Mouse (Mus musculus) intestine, embryonic 16.5 days (tissue): ENCODE results near the gene Gigyf1. TPM values are rescaled to one million over a fixed set of nuclear protein-coding genes. Genes with fewer than 3 reads are reported as not detected.

Experiments
- ATAC-seq: fragments of 200-750 bp; cut with Nextera tagmentation; 2 replicates; pipeline ENCODE4 v1.8.0; 2017; ENCODE audit warnings: moderate TSS enrichment, moderate library complexity
- H3K27ac ChIP-seq: fragments of 300-500 bp; sonication (generic); 2 replicates; pipeline ENCODE4 v1.5.1; 2014; ENCODE audit warnings: mild to moderate bottlenecking, low read length
- H3K27me3 ChIP-seq: fragments of 300-500 bp; sonication (generic); replicated peaks from 2 replicates; pipeline ENCODE4 v1.6.1; 2014; ENCODE audit warnings: low read length, control low read depth, mixed read lengths; ENCODE audit not compliant: control insufficient read depth, insufficient read depth
- H3K36me3 ChIP-seq: fragments of 300-500 bp; sonication (generic); 2 replicates; pipeline ENCODE4 v1.6.1; 2014; ENCODE audit warnings: low read length, control low read depth; ENCODE audit not compliant: control insufficient read depth, insufficient read depth
- H3K4me1 ChIP-seq: fragments of 300-500 bp; sonication (generic); 2 replicates; pipeline ENCODE4 v1.6.1; 2014; ENCODE audit warnings: low read length, control low read depth, mixed read lengths; ENCODE audit not compliant: control insufficient read depth, insufficient read depth
- H3K4me2 ChIP-seq: fragments of 300-500 bp; sonication (generic); 2 replicates; pipeline ENCODE4 v1.6.1; 2014; ENCODE audit warnings: low read depth, low read length, control low read depth
- H3K4me3 ChIP-seq: fragments of 300-500 bp; sonication (generic); 2 replicates; pipeline ENCODE4 v1.5.1; 2014; ENCODE audit warnings: mild to moderate bottlenecking, low read length
- H3K9ac ChIP-seq: fragments of 300-500 bp; sonication (generic); 2 replicates; pipeline ENCODE4 v1.6.1; 2014; ENCODE audit warnings: low read depth, low read length
- H3K9me3 ChIP-seq: fragments of 300-500 bp; sonication (generic); 2 replicates; pipeline ENCODE4 v1.6.1; 2016; ENCODE audit warnings: low read length, control low read depth; ENCODE audit not compliant: control insufficient read depth
- WGBS: fragments of 180-500 bp; shearing (Covaris S2); extraction: QIAGEN DNeasy Blood & Tissue Kit; methylation state at CpG from one replicate; pipeline ENCODE4 v1.1.7; 2014; 5-methylcytosine and 5-hydroxymethylcytosine counted together
- polyA plus RNA-seq: library from polyadenylated mRNA; unstranded; fragments of >200 nt; fragmentation: Nextera tagmentation; extraction: Ambion mirVana; gene quantifications from 2 replicates; pipeline ENCODE4 v1.2.1, GENCODE M21; 2015

The Gigyf1 gene
- polyA plus RNA-seq, 1 experiment from 2014 or later = 7.4 TPM

GRCm38 (mm10) chr5:137524671-137525070 lies 6.3 kb downstream of the Gigyf1 start:
- H3K4me3 ChIP-seq = no peak overlapping the region
- H3K9ac ChIP-seq = no peak overlapping the region
- H3K27me3 ChIP-seq = no peaks in the 10 kb centered on the region
- peaks cover 64% of the 10 kb centered on the region for H3K36me3 ChIP-seq
- H3K27ac ChIP-seq = no peak overlapping the region
- no peaks in the 10 kb centered on the region for H3K9me3 ChIP-seq
- 90% methylated on average over 13 of the region's 13 CpGs for WGBS
- no peak for ATAC-seq
- peaks cover 10% of the 10 kb centered on the region for H3K4me1 ChIP-seq
- no peak overlapping the region for H3K4me2 ChIP-seq

DNA sequence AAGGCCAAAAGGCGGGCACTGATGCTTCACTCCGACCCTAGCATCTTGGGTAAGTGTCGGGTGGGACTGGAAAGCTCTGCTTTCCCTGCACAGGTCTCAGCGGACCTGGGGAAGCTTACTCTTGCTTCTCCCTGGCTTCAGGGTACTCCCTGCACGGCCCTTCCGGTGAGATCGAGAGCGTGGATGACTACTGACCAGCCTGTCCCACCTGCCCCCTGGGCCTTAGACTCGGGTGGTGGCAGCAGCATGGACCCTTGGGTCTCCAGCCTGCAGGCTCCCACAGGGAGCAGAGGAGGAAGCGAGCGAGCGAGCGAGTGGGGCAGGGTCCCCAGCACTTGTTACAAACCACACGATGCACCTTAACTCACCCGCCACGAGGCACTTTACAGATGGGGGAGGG lies 7.2 kb downstream of the Gigyf1 start:
- Histone ChIP-seq H3K4me1 (peaks cover 15% of the 10 kb centered on the region), H3K9ac (no peak overlapping the region), H3K4me3 (no peak overlapping the region), H3K27ac (no peak overlapping the region), H3K36me3 (peaks cover 63% of the 10 kb centered on the region), H3K9me3 (no peaks in the 10 kb centered on the region), H3K4me2 (no peak overlapping the region), H3K27me3 (no peaks in the 10 kb centered on the region)
- WGBS = 79% methylated on average over 16 of the region's 16 CpGs
- no peak for ATAC-seq

- ATAC-seq = 0 out of 2 replicates have a peak, but pooled peaks have one; percentile 16
- no peaks in the 10 kb centered on the region for H3K27me3 ChIP-seq
- 0 out of 2 replicates have a peak overlapping the region, but pooled peaks have one; percentile 21 for H3K27ac ChIP-seq
- H3K9me3 ChIP-seq = no peaks in the 10 kb centered on the region
- peaks cover 15% of the 10 kb centered on the region for H3K4me1 ChIP-seq
- H3K9ac ChIP-seq = 0 out of 2 replicates have a peak overlapping the region, but pooled peaks have one; percentile 13
- H3K36me3 ChIP-seq = peaks cover 56% of the 10 kb centered on the region
- 40% methylated on average over 16 of the region's 16 CpGs for WGBS
- no peak overlapping the region for H3K4me3 ChIP-seq
- H3K4me2 ChIP-seq = no peak overlapping the region
Observed at GRCm38 (mm10) chr5:137526192-137526936, 8.0 kb downstream of the Gigyf1 start.

DNA sequence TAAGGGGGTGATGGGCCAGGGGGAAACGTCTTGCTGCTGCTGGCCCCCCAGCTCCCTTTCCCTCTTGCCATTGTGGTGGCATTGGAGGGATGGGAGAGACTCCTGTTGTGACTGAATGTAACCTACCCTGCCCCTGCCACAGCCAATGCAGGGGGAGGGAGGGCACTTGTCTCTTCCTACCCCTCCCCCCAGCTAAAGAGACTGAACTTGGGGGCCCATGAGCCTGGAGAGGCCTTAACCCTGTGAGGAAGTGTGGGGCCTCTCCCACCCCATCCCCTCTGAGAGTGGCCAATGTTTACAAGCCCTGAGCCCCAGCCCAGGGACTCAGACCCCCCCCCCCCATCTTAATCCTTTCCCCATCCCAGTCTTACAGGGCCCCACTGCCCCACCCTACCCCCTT lies 9.1 kb downstream of the Gigyf1 start:
- peaks cover 51% of the 10 kb centered on the region for H3K36me3 ChIP-seq
- no peak overlapping the region for H3K27ac ChIP-seq
- H3K4me3 ChIP-seq = no peak overlapping the region
- no peak overlapping the region for H3K4me2 ChIP-seq
- no peaks in the 10 kb centered on the region for H3K27me3 ChIP-seq
- ATAC-seq = no peak
- no peak overlapping the region for H3K9ac ChIP-seq
- H3K9me3 ChIP-seq = no peaks in the 10 kb centered on the region
- WGBS = 59% methylated on average over 1 of the region's 1 CpGs
- peaks cover 15% of the 10 kb centered on the region for H3K4me1 ChIP-seq

DNA sequence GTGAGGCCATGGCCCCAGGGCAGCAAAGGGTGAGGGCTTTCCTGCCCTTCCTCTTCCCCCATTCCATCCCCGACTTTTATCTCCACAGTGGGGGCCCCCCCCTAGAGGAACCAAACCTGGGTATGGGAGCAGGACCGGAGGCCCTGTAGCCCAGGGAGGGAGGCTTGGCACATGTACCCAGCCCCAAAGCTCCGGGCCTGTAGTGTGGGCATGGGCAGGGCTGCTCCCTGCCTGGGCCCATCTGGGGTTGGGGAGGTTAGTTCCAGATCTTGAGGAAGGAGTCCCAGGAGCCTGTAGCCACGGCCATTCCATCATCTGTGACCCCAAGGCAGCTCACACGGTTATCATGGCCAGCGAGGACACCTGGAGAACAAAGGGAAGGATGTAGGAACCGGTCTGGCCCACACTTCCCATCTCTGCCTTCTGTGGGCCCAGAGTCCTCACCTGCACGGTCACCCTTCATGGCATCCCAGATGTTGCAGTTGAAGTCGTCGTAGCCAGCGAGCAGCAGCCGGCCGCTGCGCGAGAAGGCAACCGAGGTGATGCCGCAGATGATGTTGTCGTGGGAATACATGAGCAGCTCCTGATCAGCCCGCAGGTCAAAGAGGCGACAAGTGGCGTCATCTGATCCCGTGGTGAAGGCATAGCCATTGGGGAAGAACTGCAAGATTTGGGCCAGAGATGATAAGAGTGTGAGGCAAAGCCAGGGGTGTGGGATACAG lies 10.1 kb downstream of the Gigyf1 start:
- Histone ChIP-seq H3K4me3 (no peak overlapping the region), H3K36me3 (peaks cover 45% of the 10 kb centered on the region), H3K4me1 (peaks cover 15% of the 10 kb centered on the region), H3K9ac (no peak overlapping the region), H3K4me2 (no peak overlapping the region), H3K27ac (no peak overlapping the region), H3K27me3 (no peaks in the 10 kb centered on the region), H3K9me3 (no peaks in the 10 kb centered on the region)
- 84% methylated on average over 22 of the region's 22 CpGs for WGBS
- no peak for ATAC-seq

DNA sequence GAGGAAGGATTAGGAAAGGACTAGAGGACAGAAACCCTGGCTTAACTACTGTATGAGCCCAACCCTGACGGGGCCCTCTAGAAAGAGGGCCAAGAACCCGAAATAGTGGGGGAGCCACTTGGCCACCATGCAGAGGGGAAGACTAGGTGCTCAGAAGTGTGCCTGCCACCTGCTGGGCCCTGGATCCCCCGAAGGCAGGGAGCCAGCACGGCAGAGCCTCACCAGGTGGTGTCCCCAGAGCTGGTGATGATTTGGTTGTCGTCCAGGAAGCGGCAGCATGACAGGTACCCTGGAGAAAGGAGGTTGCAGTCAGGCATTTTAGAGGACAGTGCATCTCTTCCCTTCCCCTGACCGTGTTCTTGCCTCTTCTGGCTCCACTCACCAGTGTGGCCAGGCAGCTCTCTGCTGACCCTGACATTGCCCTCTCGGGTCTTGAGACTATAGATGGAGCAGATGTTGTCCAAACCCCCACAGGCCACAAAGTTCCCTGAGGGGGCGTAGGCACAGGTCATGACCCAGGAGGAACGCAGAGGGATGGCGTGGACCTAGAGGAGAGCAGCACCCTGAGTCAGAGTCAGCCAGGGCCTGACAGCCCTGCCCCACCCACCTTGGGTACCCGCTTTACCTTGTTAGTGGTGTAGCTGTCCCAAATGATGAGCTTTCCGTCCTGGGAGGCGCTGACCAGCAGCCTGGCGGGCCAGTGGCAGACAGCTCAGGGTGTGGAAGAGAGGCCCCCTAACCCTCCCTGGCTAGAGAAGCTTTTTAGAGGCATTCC lies 11.1 kb downstream of the Gigyf1 start:
- Histone ChIP-seq H3K27me3 (no peaks in the 10 kb centered on the region), H3K9me3 (no peaks in the 10 kb centered on the region), H3K4me1 (peaks cover 18% of the 10 kb centered on the region), H3K9ac (no peak overlapping the region), H3K27ac (no peak overlapping the region), H3K36me3 (peaks cover 37% of the 10 kb centered on the region), H3K4me2 (no peak overlapping the region), H3K4me3 (no peak overlapping the region)
- ATAC-seq = no peak
- 71% methylated on average over 15 of the region's 15 CpGs for WGBS

- peak overlapping the region; percentile 87 for H3K4me3 ChIP-seq
- H3K27ac ChIP-seq = peak overlapping the region; percentile 94; the same call in 1 of the 2 replicates
- WGBS = 75% methylated on average over 8 of the region's 8 CpGs
Observed at GRCm38 (mm10) chr5:137530075-137530474, 11.7 kb downstream of the Gigyf1 start.

DNA sequence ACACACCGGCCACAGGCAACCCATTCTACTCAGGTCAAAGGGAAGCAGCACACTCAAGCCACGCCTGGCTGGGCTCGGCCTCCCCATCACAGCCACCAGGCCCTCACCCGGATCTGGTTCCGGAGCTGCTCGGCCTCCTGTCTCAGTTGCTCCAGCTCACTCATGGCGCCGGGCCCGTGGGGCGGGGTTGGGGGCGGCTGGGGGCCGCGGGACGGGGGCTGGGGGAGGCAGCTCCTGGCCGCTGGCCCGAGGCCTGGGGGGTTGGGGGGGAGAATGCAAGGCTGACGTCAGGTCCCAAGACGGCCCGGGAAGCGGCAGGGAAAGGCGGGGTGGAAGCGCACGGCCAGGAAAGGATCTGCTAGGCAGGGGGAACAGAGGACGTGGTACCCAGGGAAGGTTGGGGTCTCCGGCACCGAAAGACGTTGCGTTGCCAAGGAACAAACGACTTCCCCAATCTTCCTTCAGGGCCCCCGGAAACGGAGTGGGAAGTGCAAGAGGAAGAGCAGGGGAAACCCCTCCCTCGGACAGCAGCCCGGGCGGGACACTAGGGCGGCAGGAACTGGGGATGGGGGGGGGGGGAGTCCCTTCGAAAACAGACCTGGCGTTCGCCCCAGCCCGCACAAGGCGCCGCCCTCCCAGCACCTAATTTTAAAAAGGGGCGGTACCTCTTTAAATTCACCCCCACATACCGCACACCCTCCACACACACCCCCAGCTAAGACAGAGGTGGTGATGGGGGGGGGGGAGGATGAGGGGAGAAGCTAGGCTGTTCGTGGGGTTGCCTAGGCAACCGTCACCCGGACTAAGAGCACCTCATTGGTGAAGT lies 12.5 kb downstream of the Gigyf1 start:
- WGBS = under 1% methylated on average over 45 of the region's 46 CpGs
- H3K9me3 ChIP-seq = no peaks in the 10 kb centered on the region
- no peaks in the 10 kb centered on the region for H3K27me3 ChIP-seq
- H3K4me2 ChIP-seq = peak overlapping the region; percentile 84
- peaks cover 18% of the 10 kb centered on the region for H3K4me1 ChIP-seq
- H3K4me3 ChIP-seq = peak overlapping the region; percentile 87
- H3K36me3 ChIP-seq = peaks cover 32% of the 10 kb centered on the region
- peak; percentile 16 for ATAC-seq
- peak overlapping the region; percentile 94 for H3K27ac ChIP-seq
- H3K9ac ChIP-seq = peak overlapping the region; percentile 94

More at GRCm38 (mm10) chr5:137530075-137530474, 11.7 kb downstream of the Gigyf1 start:
- Histone ChIP-seq H3K9me3 (no peaks in the 10 kb centered on the region), H3K9ac (peak overlapping the region; percentile 94; the same call in 1 of the 2 replicates), H3K4me1 (peaks cover 18% of the 10 kb centered on the region), H3K4me2 (peak overlapping the region; percentile 84), H3K27me3 (no peaks in the 10 kb centered on the region), H3K36me3 (peaks cover 32% of the 10 kb centered on the region)
- no peak for ATAC-seq
